Mouse (Mus musculus): ENCODE measurements around the gene Krt12. TPM values are rescaled to one million over a fixed set of nuclear protein-coding genes. Genes with fewer than 3 reads are reported as not detected.

Gene Krt12
- total and polyA plus RNA-seq, 2 experiments from 2014 or later, result not detected

GRCm38 (mm10) chr11:99398832-99399231 lies 23.2 kb downstream of the Krt12 start:
- ATAC-seq (ENCODE audit: insufficient read depth, low read depth) (no peak), DNase-seq (ENCODE audit: low spot score) (no peak)
- H3K27ac ChIP-seq (ENCODE audit: low read depth), result no peak overlapping the region
- no peaks in the 10 kb centered on the region for H3K36me3 ChIP-seq (replicated peaks; ENCODE audit: control insufficient read depth, insufficient read depth, low read length)
- H3K4me2 ChIP-seq (ENCODE audit: low read depth, low read length), result no peak overlapping the region
- no peak overlapping the region for H3K4me3 ChIP-seq (ENCODE audit: low read depth, low read length)
- WGBS, result 53% methylated on average over 8 of the region's 8 CpGs
- H3K4me1 ChIP-seq (ENCODE audit: control insufficient read depth, insufficient read depth), result no peaks in the 10 kb centered on the region
- no peak overlapping the region for H3K9ac ChIP-seq (replicated peaks; ENCODE audit: low read depth, low read length)
- TF ChIP-seq CTCF (IDR thresholded peaks at IDR 0.05; ENCODE audit: low read depth), result no peak
- H3K27me3 ChIP-seq (ENCODE audit: control insufficient read depth, insufficient read depth, low read length), result peaks cover 13% of the 10 kb centered on the region; the same call in 1 of the 2 replicates
- no peaks in the 10 kb centered on the region for H3K9me3 ChIP-seq (replicated peaks; ENCODE audit: control insufficient read depth, low read length)

- 68% methylated on average over 3 of the region's 3 CpGs for WGBS
- DNase-seq (ENCODE audit: low spot score) (no peak), ATAC-seq (ENCODE audit: insufficient read depth, low read depth) (no peak)
- no peak for TF ChIP-seq EP300 (IDR thresholded peaks at IDR 0.05; ENCODE audit: low read depth)
- Histone ChIP-seq H3K9me3 (replicated peaks; ENCODE audit: control insufficient read depth, low read length) (no peaks in the 10 kb centered on the region), H3K27me3 (ENCODE audit: control insufficient read depth, insufficient read depth, low read length) (peaks cover 13% of the 10 kb centered on the region; the same call in 1 of the 2 replicates), H3K27ac (ENCODE audit: low read depth) (no peak overlapping the region), H3K4me1 (ENCODE audit: control insufficient read depth, insufficient read depth) (no peaks in the 10 kb centered on the region), H3K4me3 (ENCODE audit: low read depth, low read length) (no peak overlapping the region), H3K4me2 (ENCODE audit: low read depth, low read length) (no peak overlapping the region), H3K36me3 (replicated peaks; ENCODE audit: control insufficient read depth, insufficient read depth, low read length) (no peaks in the 10 kb centered on the region), H3K9ac (replicated peaks; ENCODE audit: low read depth, low read length) (no peak overlapping the region)
Measured at GRCm38 (mm10) chr11:99398084-99398483, 24.0 kb downstream of the Krt12 start.

- WGBS, result 85% methylated on average over 2 of the region's 2 CpGs
- TF ChIP-seq CTCF (IDR thresholded peaks at IDR 0.05; ENCODE audit: low read depth), result no peak
- TF ChIP-seq EP300 (IDR thresholded peaks at IDR 0.05; ENCODE audit: low read depth), result no peak
- no peaks in the 10 kb centered on the region for H3K36me3 ChIP-seq (replicated peaks; ENCODE audit: control insufficient read depth, insufficient read depth, low read length)
- ATAC-seq (ENCODE audit: insufficient read depth, low read depth), result no peak
- H3K4me2 ChIP-seq (ENCODE audit: low read depth, low read length), result no peak overlapping the region
- DNase-seq (ENCODE audit: low spot score), result no peak
- no peak overlapping the region for H3K27ac ChIP-seq (ENCODE audit: low read depth)
- H3K4me1 ChIP-seq (ENCODE audit: control insufficient read depth, insufficient read depth), result no peaks in the 10 kb centered on the region
- no peak overlapping the region for H3K9ac ChIP-seq (replicated peaks; ENCODE audit: low read depth, low read length)
- H3K27me3 ChIP-seq (ENCODE audit: control insufficient read depth, insufficient read depth, low read length), result peaks cover 13% of the 10 kb centered on the region; the same call in 1 of the 2 replicates
- H3K9me3 ChIP-seq (replicated peaks; ENCODE audit: control insufficient read depth, low read length), result no peaks in the 10 kb centered on the region
- no peak overlapping the region for H3K4me3 ChIP-seq (ENCODE audit: low read depth, low read length)
Measured at GRCm38 (mm10) chr11:99396661-99397060, 25.4 kb downstream of the Krt12 start.

GRCm38 (mm10) chr11:99396034-99396433 lies 26.0 kb downstream of the Krt12 start:
- no peaks in the 10 kb centered on the region for H3K4me1 ChIP-seq (ENCODE audit: control insufficient read depth, insufficient read depth)
- no peak overlapping the region for H3K27ac ChIP-seq (ENCODE audit: low read depth)
- H3K36me3 ChIP-seq (replicated peaks; ENCODE audit: control insufficient read depth, insufficient read depth, low read length), result no peaks in the 10 kb centered on the region
- H3K4me3 ChIP-seq (ENCODE audit: low read depth, low read length), result no peak overlapping the region
- no peak overlapping the region for H3K9ac ChIP-seq (replicated peaks; ENCODE audit: low read depth, low read length)
- TF ChIP-seq EP300 (IDR thresholded peaks at IDR 0.05; ENCODE audit: low read depth), result no peak
- no peak for TF ChIP-seq CTCF (IDR thresholded peaks at IDR 0.05; ENCODE audit: low read depth)
- peaks cover 13% of the 10 kb centered on the region; the same call in 1 of the 2 replicates for H3K27me3 ChIP-seq (ENCODE audit: control insufficient read depth, insufficient read depth, low read length)
- ATAC-seq (ENCODE audit: insufficient read depth, low read depth) (no peak), DNase-seq (ENCODE audit: low spot score) (no peak)
- H3K4me2 ChIP-seq (ENCODE audit: low read depth, low read length), result no peak overlapping the region
- 45% methylated on average over 3 of the region's 3 CpGs for WGBS
- no peaks in the 10 kb centered on the region for H3K9me3 ChIP-seq (replicated peaks; ENCODE audit: control insufficient read depth, low read length)

GRCm38 (mm10) chr11:99392492-99392891 lies 29.6 kb downstream of the Krt12 start:
- TF ChIP-seq CTCF (IDR thresholded peaks at IDR 0.05; ENCODE audit: low read depth), result no peak
- no peak for TF ChIP-seq EP300 (IDR thresholded peaks at IDR 0.05; ENCODE audit: low read depth)
- DNase-seq (ENCODE audit: low spot score) (no peak), ATAC-seq (ENCODE audit: insufficient read depth, low read depth) (no peak)
- H3K9me3 ChIP-seq (replicated peaks; ENCODE audit: control insufficient read depth, low read length), result no peaks in the 10 kb centered on the region
- no peaks in the 10 kb centered on the region for H3K36me3 ChIP-seq (replicated peaks; ENCODE audit: control insufficient read depth, insufficient read depth, low read length)
- H3K27me3 ChIP-seq (ENCODE audit: control insufficient read depth, insufficient read depth, low read length), result no peaks in the 10 kb centered on the region
- H3K27ac ChIP-seq (ENCODE audit: low read depth), result no peak overlapping the region
- no peak overlapping the region for H3K4me3 ChIP-seq (ENCODE audit: low read depth, low read length)
- no peaks in the 10 kb centered on the region for H3K4me1 ChIP-seq (ENCODE audit: control insufficient read depth, insufficient read depth)
- H3K9ac ChIP-seq (replicated peaks; ENCODE audit: low read depth, low read length), result no peak overlapping the region
- WGBS, result 76% methylated on average over 10 of the region's 10 CpGs
- no peak overlapping the region for H3K4me2 ChIP-seq (ENCODE audit: low read depth, low read length)

GRCm38 (mm10) chr11:99391375-99391774 lies 30.7 kb downstream of the Krt12 start:
- no peak overlapping the region for H3K4me3 ChIP-seq (ENCODE audit: low read depth, low read length)
- ATAC-seq (ENCODE audit: insufficient read depth, low read depth), result no peak
- no peak for TF ChIP-seq CTCF (IDR thresholded peaks at IDR 0.05; ENCODE audit: low read depth)
- no peak for TF ChIP-seq EP300 (IDR thresholded peaks at IDR 0.05; ENCODE audit: low read depth)

More at GRCm38 (mm10) chr11:99391375-99391774, 30.7 kb downstream of the Krt12 start:
- no peaks in the 10 kb centered on the region for H3K9me3 ChIP-seq (replicated peaks; ENCODE audit: control insufficient read depth, low read length)
- no peak overlapping the region for H3K9ac ChIP-seq (replicated peaks; ENCODE audit: low read depth, low read length)
- no peaks in the 10 kb centered on the region for H3K36me3 ChIP-seq (replicated peaks; ENCODE audit: control insufficient read depth, insufficient read depth, low read length)
- no peaks in the 10 kb centered on the region for H3K27me3 ChIP-seq (ENCODE audit: control insufficient read depth, insufficient read depth, low read length)
- H3K4me1 ChIP-seq (ENCODE audit: control insufficient read depth, insufficient read depth), result no peaks in the 10 kb centered on the region
- DNase-seq (ENCODE audit: low spot score), result no peak
- H3K27ac ChIP-seq (ENCODE audit: low read depth), result no peak overlapping the region
- H3K4me2 ChIP-seq (ENCODE audit: low read depth, low read length), result no peak overlapping the region
- 70% methylated on average over 6 of the region's 6 CpGs for WGBS
